Mouse (Mus musculus) CD4-positive, CD25-positive, alpha-beta regulatory T cell, adult 4 months (primary cell): ENCODE measurements around the gene Gadd45b. TPM values are rescaled to one million over a fixed set of nuclear protein-coding genes. Genes with fewer than 3 reads are reported as not detected.
A peak's percentile ranks its signal among the peaks of the same experiment; 100 is the strongest.

Experiments used
- ATAC-seq: one replicate; pipeline ENCODE4 v1.8.0; 2017
- polyA plus RNA-seq, 2 experiments: library from polyadenylated mRNA; unstranded; fragments of 100-300 nt; shearing (Covaris generic); gene quantifications; one replicate each; pipeline ENCODE4 v1.2.1; 2017

The Gadd45b gene
- polyA plus RNA-seq, 2 experiments from 2014 or later, result 25.3 to 38.9 TPM

DNA sequence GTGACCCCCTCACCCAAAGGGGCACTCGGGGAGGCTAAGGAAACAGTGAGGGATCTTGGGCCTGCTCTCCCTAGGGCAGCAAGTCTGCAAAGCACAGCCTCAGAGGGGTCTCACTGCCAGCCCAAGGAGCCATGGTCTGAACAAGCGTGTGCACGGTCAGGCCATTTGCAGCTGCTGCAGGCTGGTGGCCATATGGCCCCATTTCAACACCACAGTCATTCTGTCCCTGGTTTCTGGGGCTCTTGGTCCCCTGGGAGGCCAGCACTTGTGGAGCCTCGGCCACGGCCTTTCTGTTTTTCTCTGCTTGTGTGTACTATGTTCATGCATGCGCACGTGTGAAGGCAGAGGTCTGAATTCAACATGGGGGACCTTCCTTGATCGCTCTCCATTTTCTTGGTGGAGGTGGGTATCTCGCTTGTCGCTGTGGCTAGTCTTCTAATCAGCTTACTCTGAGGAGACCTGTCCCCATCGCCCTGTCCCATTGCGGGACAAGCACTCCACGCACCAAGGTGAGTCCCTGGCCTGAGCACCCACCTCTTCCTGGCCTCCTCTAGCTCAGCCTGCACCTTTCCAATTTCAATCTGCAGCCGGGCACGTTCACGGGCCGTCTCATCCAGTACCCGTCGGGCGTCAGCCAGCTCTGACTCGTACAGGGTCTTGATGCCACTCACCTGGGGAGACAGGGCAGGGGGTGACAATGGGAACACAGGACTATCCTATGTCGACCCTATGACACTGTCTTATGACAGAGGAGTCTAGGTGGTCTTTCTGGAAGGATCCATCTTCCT is 20.3 kb upstream of the Gadd45b start:
- no peak for ATAC-seq

DNA sequence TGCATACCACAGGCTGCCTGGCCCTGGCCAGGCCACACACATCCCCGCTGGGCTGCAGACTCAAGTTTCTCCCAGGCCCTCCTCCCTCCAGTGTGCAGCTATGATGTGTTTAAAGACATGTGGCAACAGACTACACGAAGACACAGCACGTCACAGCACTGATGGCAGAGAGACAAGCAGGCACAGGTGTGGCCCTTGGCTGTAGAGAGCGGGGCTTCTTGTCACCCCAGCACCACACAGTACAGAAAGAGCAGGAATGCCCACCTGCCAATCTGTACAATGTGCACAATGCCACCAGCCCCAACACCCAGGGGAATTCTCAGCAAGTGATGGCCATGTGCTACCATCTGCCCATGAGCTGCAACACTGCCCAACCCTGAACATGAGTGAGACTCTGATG is 18.5 kb upstream of the Gadd45b start:
- ATAC-seq, result no peak

DNA sequence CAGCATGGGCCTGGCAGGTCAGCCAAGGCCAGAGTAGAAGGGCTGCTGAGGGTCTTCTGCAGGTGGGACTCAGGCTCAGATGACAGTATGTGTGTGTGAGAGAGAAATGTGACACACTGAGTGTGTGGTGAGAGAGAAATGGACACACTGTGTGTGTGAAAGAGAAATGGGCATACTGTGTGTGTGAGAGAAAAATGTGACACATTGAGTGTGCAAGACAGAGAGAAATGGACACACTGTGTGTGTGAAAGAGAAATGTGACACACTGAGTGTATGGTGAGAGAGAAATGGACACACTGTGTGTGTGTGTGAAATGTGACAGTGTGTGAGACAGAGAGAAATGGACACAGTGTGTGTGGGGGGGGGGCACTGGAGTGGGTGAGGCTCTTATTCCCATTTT is 18.0 kb upstream of the Gadd45b start:
- ATAC-seq, result no peak

DNA sequence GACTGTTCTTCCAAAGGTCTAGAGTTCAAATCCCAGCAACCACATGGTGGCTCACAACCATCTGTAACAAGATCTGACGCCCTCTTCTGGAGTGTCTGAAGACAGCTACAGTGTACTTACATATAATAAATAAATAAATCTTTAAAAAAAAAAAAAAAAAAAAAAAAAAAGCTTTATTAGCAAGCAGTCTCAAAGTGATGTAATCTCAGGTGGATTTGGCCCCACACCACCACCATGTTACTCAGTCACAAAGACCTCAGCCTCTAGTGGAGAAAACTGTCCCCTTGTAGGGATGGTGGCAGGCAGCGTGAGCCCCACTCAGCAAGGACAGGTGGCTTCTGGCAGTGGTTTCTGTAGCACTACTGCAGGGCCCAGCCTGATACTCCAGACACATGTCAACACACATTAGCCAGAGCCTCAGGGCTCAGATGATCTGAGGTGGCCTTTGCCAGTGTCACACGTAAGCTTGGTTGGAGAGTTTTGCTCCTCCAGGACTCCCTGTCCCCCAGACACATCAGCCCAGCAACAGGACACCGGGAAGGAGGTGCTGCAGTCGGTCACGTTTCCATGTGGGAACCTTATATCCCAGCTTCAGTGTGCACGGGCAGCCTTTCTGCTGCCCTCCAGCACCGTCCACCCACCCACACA is 16.4 kb upstream of the Gadd45b start:
- no peak for ATAC-seq

DNA sequence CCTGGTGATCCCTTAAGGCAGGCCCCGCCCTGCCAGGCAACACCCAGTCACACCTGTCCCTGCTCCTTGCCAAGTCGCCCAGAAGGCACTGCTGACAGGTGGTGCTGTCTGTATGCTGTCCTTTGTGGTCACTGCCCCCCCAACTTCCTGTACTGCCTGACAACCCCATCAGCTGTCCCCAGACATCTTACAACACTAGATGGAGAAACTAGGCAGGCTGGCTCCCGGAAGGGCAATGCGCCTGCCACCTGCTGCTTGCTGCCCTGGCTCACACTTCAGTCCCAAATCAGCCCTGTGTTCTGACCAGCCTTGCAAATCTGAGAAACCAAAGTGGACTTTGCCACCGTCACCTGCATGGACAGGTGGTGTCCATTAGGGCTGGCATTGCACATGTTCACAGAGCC is 15.6 kb upstream of the Gadd45b start:
- no peak for ATAC-seq

DNA sequence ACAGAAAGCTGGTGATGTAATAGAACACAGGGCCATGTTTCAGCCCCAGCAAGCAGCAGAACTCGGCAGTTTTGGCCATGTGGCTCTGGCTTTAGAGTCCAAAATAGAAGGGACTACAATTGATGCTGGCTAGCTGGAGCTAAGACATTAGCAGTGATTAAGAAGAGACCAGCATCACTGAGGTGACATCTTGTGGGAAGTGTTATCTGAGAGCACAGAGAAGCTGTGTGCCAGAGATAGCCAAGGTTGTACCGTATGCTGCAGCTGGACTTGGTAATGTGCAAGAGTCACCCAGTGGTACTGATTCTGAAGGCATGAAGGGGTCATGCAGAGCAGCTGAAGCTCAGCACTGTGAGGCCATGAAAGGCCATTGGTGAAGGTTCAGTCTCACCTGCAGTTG is 14.6 kb upstream of the Gadd45b start:
- ATAC-seq, result no peak

DNA sequence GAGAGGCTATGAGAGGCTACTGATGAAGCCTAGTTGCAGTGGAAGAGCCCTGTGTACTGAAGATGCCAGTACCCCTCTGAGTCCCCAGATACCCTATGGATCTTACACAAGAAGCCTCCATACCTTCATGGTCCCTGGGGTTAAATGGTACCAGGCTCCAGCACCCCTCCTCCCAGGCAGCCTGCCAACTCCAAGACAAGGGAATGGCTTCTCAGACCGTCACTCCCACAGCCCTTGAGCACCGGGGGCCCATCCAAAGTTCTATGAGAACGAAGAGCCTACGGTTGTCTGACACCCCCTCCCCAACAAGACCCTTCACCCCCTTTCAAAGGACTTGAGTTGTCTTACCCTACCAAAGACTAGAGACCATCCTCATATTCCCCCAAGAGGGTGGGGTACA is 14.1 kb upstream of the Gadd45b start:
- ATAC-seq, result no peak

DNA sequence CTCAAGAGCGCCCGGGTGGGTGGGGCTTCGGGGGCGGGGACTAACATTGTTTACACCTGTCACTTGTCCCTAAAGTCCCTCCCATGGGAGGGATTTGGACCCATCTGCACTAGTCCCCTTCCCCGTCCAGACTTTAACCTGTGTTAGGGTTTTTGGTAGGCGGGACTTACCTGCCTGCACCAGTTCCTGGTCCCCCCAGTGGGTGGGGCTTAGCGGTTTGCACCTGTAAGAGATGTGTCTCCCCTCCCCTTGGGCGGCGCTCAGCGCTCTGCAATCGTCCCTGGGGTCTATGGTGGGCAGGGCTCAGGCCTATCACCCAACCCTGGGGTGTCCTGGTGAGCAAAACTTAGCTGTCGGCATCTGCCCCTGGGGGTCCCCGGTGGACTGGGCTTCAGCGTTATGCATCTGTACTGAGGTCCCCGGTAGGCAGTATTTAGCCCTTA is 12.5 kb upstream of the Gadd45b start:
- peak; percentile 37 for ATAC-seq

DNA sequence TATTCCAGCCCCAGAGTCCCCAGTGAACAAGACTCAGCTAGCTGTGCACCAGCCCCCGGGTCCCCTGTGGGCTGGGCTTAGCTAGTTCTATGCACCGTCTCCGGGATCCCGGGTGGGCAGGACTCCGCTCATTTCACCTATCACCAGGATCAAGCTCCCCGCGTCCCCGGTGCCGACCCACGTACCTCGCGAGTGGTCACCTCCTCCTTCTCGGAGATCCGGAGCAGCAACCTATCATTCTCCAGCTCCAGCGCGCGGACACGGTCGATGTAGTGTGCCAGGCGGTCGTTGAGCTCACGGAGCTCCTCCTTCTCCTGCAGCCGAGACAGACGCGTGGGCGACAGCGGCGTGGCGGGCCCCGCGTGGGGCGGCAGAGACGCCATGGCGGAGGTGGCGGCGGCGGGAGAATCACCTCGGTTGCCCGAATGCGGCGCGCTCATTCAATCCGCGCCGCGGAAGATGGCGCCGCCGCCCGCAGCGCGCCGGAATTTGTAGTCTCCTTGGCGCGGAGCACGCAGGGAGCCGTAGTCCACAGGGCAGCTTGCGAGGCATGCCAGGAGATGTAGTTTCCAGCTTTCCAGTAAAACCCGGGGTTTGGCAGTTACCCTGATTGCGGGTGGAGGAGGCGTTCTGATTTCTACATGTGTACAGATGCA is 12.0 kb upstream of the Gadd45b start, which contains the start of gene Lmnb2:
Lmnb2 (minus strand) TSS at position 467 of the 656 bp plus-strand sequence.
- peak; percentile 76 for ATAC-seq

DNA sequence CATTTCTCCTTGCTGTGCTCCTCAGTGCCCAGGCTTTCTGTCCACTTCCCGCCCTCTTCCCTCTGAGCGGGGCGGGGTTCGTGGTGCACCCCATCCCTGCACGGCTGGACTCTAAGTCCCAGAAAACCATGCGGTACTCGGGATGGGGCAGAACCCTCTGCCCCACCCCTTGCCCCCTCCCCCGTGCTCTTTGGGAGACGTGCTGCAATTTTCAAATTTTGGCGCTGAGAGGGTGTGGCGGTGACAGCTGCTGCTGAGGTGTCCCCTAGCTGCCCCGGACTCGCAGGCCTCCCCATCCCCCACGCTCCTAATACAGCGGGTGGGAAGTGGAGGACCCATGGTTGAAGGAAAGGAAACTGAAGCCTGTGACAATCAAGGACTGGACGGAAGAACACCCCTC is 8.0 kb upstream of the Gadd45b start:
- ATAC-seq, result no peak

DNA sequence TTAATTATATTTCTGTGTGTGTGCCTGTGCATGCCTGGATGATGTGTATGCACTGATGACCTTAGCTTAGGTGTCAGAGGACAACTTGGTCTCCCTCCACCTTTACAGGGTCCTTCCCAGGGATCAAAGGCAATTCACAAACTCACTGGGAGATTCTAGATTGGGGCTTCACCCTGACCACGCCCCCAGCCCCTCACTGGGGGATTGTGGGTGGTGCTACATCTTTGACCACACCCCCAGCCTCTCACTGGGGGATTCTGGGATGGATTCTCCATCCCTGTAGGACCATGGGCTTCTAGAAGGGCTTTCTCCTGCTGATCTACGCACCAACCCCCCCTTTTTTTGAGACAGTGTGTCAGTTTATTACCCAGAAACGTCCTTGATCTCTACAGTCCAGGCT is 4.4 kb upstream of the Gadd45b start:
- ATAC-seq, result no peak

DNA sequence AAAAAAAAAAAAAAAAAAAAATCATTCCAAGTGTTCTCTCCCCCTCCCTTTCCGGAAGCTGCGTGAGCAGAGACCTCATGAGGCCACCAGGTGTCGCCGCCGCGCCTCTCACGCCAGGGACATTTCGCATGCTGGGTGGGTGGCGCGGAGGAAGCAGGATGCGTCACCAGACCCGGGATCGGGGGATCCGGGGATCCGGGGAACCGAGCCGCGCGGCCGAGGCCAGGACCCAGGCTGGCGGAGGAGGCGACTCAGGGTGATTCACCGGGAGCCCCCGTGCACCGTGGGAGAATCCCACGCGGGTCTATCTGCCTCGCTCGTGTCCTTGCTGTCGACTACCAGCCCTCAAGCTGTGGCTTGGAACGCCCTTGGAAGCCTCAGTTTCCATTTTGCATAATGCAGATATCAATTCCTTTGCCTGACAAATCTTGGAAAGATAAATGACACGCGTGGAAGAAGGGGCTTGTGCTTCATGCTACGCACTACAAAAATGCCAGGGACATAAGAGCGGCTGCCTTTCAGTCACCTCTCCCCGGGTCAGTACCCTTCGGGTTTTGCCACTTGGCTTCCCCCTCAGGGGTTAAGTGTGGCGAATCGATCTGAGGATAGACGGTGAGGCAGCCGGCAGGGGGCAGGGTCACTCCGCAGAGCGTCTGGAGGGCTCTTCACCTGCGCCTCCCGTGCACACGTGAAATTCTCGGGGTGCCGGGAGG is 1.1 kb upstream of the Gadd45b start:
- peak; percentile 40 for ATAC-seq

DNA sequence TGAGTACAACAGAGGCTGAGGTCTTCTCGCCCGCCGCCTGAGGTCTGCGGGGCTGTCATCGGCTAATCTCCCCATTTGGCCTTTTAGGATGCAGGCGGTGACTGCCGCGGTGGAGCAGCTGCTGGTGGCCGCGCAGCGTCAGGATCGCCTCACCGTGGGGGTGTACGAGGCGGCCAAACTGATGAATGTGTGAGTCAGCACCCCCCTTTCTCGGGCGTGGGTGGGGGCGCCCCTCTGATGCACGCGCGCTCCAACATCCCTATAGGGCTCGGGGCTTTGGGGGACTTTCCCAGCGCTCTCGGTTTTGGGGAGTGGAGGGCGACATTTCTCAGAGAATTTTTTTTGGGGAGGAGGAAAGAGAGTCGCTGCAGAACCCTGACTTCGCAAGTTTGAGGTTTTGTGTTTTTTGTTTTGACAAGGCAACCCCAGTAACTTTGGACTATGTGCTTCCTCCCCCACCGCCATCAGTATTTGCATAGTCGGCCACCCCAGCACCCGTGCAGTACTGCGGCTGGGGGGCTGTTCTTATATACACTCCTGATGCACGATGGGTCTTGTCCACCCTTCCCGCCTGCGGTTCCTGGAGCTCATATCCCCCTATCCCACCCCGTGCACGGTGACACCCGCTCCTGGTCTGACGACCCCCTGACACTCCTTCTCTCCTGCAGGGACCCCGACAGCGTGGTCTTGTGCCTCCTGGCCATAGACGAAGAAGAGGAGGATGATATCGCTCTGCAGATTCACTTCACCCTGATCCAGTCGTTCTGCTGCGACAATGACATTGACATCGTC is 684 bp downstream of the Gadd45b start:
- ATAC-seq, result peak; percentile 27

DNA sequence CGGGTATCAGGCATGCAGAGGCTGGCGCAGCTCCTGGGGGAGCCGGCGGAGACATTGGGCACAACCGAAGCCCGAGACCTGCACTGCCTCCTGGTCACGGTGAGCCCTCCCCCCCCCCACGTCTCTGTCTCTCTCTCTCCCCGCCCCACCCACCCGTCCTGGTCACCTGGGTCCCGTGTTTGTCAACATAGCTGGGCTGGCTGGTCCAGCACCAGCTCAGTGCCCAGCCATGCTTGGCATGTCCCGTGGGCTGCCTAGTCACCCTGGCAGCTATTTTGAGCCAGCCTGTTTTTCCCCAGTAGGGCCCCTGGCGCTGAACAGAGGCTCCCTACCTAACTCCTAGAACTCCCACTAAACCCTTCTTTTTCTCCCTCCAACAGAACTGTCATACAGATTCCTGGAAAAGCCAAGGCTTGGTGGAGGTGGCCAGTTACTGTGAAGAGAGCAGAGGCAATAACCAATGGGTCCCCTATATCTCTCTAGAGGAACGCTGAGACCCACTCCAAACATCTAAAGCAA is 1.3 kb downstream of the Gadd45b start:
- ATAC-seq, result no peak

DNA sequence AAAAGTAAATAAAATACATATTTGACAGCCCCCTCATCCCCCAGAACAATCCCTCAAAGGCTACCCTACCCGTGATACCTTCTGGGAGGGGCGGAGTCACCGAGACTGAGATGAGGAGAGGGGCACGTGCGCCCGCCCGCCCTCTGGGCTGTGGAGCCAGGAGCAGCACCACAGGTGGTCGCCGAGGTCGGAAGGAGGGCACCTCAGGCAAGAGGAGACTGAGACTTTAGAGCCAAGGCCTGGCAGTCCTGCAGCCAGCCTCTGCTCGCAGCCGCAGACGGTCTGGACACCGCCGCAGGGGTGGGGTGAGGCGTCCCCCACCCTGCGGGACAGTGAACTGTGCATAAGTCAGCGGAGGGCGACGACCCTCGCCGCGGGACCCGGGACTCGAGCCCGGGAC is 1.8 kb downstream of the Gadd45b start:
- no peak for ATAC-seq

DNA sequence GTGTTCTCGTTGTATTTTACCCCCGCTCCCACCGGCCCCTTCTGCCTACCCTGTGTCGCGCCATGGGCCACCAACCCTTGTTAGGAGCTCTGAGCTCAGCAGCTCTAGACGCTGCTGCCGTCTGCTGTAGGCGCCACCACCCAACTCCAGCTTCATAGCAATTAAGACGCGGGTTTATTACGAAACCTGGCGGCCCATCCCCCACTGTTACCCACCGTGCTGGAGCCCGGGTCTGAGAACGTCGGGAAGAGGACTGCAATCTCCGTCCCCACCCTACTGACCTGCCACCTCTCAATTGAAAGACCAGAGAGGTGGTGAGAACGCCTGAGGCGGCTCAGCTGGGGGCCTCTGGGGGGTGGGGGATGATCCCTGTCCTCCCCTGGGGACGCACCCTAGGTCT is 2.3 kb downstream of the Gadd45b start:
- ATAC-seq, result no peak

DNA sequence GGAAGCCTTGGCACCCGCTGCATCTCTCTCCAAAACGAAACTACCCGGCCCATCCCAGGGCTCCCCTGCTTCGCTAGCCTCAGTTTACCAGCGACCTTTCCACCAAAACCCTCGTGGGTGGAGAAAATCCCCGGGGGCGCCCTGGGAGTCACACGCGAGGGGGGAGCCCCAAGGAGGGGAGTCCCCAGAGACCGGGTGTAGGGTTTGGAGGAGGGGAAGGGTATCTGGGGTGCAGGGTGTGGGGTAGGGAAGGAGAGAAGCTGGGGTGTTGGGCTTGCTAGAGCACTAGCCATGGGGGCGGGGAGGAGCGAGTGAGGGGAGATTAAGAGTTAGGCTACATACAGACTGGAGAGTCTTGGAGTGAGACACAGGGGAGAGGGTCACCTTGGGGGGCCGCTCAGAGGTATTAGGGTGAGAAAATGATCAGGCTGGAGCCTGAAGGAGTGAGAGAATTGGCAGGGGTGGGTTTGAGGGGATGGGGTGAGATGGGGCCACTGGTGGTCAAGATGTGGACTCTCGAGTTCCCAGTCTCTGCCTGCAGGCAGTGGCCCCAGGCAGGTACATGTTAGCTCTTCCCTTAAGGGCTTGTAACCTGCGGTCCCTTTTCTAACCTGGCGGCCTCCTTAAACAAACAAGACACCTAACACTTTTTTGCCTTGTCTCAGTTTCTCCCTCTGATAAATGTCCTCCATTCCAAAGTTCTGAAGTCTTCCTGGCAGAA is 3.0 kb downstream of the Gadd45b start:
- ATAC-seq, result no peak

DNA sequence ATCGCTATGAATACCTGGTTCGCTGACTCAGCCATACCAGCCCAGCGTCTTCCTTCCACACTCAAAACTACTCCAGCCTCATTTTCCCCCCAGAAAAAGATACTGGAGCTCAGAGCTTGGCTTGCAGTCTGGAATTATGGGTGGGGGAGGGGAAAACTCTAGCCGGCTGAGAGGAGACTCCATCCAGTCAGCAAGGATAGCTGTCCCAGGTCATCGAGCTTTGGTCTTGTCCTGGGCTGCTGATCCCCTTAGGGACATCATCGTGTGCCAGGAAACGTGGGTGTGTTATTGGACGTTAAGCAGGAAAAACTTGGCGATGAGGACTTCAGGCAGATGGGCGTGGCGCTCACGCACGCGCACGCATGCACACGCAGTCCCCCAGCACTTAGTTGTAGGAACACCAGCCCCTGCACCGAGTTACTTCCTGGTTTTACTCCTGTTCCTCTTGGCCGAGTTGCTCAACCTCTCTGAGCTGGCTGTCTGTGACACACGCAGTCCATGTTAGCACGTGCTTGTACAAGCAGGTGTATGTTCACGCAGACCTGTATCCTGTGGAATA is 3.6 kb downstream of the Gadd45b start:
- ATAC-seq, result no peak

DNA sequence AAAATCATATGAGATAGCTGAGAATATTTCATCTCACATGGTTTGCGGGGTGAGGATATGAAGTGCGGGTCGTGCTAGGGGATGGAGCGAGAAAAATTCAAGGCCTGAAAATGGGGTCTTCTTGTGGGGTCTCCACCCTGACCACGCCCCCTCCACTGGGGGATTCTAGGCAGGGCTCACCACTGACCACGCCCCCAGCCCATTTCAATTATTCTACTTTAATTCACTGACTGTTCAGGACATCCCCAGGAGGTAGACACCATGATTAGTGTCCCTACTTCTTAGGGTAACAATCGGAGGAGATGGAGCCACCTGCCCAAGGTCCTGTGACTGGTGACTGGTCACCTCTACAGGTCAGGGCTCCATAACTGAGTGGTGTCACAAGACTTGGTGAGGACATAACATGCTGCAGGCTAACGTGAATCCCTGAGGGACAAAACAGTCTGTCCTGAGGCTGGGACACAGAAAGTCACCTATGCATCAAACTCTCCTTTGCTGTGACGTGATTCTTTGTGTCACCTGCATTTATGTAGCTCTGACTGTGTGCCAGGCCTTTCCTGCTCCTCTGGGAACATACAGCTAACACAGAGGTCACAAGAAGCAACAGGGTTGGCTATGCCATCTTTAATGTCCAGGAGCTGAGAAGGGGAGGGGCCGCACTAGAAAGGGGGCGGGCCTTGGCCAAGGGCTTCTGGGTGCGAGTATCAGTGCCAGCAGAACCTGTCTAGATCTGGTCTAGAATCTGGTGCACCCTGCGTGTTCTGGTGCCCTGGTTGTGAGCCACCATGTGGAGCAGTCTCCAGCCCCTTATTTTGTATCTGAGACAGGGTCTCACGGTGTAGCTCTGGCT is 4.5 kb downstream of the Gadd45b start:
- no peak for ATAC-seq

DNA sequence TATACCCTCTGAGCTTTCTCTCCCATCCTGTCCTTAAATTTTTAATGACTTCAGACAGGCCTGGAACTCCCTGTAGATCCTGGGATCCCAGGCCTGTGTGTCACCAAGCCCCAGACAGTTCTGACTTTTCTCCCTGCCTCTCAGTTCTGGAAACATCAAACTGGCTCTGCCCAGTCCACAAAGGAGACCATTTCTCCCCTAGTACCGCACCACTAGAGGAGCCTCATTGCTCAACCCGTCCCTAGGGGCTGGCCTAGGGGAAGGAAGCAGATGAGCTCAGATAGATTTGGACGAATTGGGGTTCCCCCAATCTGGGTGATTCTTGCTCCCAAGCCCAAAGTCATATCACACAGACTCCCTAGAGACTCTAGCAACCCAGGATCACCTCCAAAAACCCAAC is 5.4 kb downstream of the Gadd45b start:
- ATAC-seq, result no peak
